Mouse (Mus musculus) cerebellum, adult 2 months (tissue): ENCODE data around the gene Hoxa5.

Source experiments
- CTCF ChIP-seq: fragments of 200-500 bp; IDR thresholded peaks from 2 replicates; pipeline ENCODE4 v1.5.1; 2011; ENCODE audit warnings: low read depth, mild to moderate bottlenecking, control low read depth, low read length, moderate library complexity, borderline replicate concordance; ENCODE audit not compliant: insufficient read depth
- POLR2A ChIP-seq: fragments of 200-500 bp; IDR thresholded peaks from 2 replicates; pipeline ENCODE4 v1.6.1; 2011; ENCODE audit warnings: low read length, control low read depth, borderline replicate concordance; ENCODE audit not compliant: insufficient read depth

DNA sequence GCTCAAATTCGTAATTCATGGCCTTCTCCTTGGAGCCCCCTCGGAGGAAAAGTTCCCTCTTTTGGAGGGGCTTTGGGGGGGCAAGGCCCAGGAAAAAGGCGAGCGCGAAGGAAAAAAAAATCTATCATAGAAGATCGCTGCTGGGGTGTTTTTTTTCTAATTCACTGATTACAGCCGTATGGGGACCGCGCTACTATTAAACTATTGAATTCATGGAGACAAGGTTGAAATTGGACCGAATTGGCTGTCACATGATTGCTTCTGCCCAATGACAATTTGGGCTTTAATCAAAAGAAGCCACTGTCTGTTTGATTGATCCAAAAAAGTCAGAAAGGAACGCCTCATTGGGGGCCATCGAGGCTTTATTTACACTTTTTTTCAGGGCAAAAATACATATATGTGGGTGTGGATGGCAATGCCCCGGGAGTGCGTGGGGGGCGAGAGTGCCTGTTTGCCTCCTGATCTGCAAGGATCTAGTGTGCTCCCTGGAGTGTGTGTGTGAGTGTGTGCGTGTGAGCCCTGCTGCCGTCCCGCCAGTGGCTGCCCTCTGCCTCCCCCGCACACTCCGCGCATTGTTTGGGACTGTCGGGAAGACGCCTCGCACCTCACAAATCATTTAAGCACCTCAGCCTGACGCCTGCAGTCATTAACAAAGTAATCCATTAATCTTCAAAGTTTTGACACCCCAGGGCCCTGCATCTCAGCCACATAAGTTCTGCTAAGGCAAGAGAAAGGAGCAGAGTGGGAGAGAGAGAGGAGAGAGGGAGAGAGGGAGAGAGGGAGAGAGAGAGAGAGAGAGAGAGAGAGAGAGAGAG is 39.6 kb downstream of the Hoxa5 start, which contains the start of gene Hoxa2:
- TF ChIP-seq CTCF, result no peak
- TF ChIP-seq POLR2A, result no peak
